Mouse (Mus musculus) kidney, postnatal 14 days (tissue): ENCODE results near the gene Dscam.

Experiments
- DNase-seq: peaks from one replicate; pipeline ENCODE4 v3.0.0; 2022; ENCODE audit warnings: mixed read lengths

The Dscam gene

GRCm38 (mm10) chr16:96855060-96855459 lies 315.5 kb downstream of the Dscam start:
- DNase-seq: no peak

- peak; percentile 34 for DNase-seq
Observed at GRCm38 (mm10) chr16:96852383-96852782, 318.2 kb downstream of the Dscam start.

- DNase-seq: no peak
Observed at GRCm38 (mm10) chr16:96848916-96849315, 321.6 kb downstream of the Dscam start.

- no peak for DNase-seq
Observed at GRCm38 (mm10) chr16:96846585-96846984, 324.0 kb downstream of the Dscam start.

GRCm38 (mm10) chr16:96846113-96846512 lies 324.4 kb downstream of the Dscam start:
- DNase-seq: no peak

- no peak for DNase-seq
Observed at GRCm38 (mm10) chr16:96845475-96846098, 325.0 kb downstream of the Dscam start.

- no peak for DNase-seq
Observed at GRCm38 (mm10) chr16:96843691-96844400, 326.7 kb downstream of the Dscam start.

GRCm38 (mm10) chr16:96842829-96843360 lies 327.7 kb downstream of the Dscam start:
- DNase-seq: no peak

GRCm38 (mm10) chr16:96819649-96820048 lies 350.9 kb downstream of the Dscam start:
- peak; percentile 76 for DNase-seq

GRCm38 (mm10) chr16:96806298-96806697 lies 364.3 kb downstream of the Dscam start:
- peak; percentile 15 for DNase-seq

GRCm38 (mm10) chr16:96802636-96803035 lies 367.9 kb downstream of the Dscam start:
- no peak for DNase-seq

GRCm38 (mm10) chr16:96801650-96802237 lies 368.8 kb downstream of the Dscam start:
- no peak for DNase-seq

- DNase-seq: peak; percentile 57
Observed at GRCm38 (mm10) chr16:96795431-96795830, 375.1 kb downstream of the Dscam start.

- DNase-seq: no peak
Observed at GRCm38 (mm10) chr16:96791307-96791706, 379.2 kb downstream of the Dscam start.

GRCm38 (mm10) chr16:96788286-96788685 lies 382.3 kb downstream of the Dscam start:
- DNase-seq: no peak

GRCm38 (mm10) chr16:96779021-96779420 lies 391.5 kb downstream of the Dscam start:
- no peak for DNase-seq

GRCm38 (mm10) chr16:96774245-96774644 lies 396.3 kb downstream of the Dscam start:
- no peak for DNase-seq

GRCm38 (mm10) chr16:96767985-96768384 lies 402.6 kb downstream of the Dscam start:
- DNase-seq: no peak

- DNase-seq: no peak
Observed at GRCm38 (mm10) chr16:96767508-96767907, 403.0 kb downstream of the Dscam start.

GRCm38 (mm10) chr16:96761225-96761624 lies 409.3 kb downstream of the Dscam start:
- no peak for DNase-seq

GRCm38 (mm10) chr16:96759081-96759603 lies 411.4 kb downstream of the Dscam start:
- DNase-seq: no peak

- DNase-seq: no peak
Observed at GRCm38 (mm10) chr16:96758381-96758780, 412.2 kb downstream of the Dscam start.

GRCm38 (mm10) chr16:96757588-96758313 lies 412.8 kb downstream of the Dscam start:
- no peak for DNase-seq
